Mouse (Mus musculus): ENCODE measurements around the gene Senp3. TPM values are rescaled to one million over a fixed set of nuclear protein-coding genes. Genes with fewer than 3 reads are reported as not detected.
A peak's percentile ranks its signal among the peaks of the same experiment; 100 is the strongest.

The Senp3 gene
- polyA plus RNA-seq, 1 experiment from 2014 or later: 89.8 TPM

DNA sequence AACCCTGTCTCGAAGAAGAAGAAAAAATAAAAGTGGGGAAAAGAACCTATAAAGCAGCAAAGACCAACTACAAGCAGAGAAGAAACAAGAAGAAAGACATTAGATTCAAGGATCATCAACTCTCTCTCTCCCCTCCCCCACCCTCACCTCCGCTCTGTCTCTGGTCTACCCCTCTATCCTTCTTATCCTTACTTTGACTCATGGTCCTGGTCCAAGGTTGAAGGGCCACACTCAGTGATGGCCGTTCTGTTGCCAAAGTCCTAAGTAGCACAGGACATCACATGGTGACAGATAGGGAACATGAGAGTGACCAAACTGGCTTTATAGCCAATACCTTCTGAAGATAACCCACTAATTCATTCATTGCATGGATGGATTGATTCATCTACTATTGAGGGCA is 15.5 kb upstream of the Senp3 start:
- WGBS: 90% methylated on average over 3 of the region's 3 CpGs
- H3K4me3 ChIP-seq (ENCODE audit: low read length): no peak overlapping the region
- no peaks in the 10 kb centered on the region; the same call in 1 of the 2 replicates for H3K27me3 ChIP-seq (replicated peaks; ENCODE audit: control insufficient read depth, insufficient read depth, low read length)
- H3K4me2 ChIP-seq (ENCODE audit: low read length): no peak overlapping the region
- no peaks in the 10 kb centered on the region for H3K36me3 ChIP-seq (ENCODE audit: control insufficient read depth, insufficient read depth, low read length)
- H3K27ac ChIP-seq (ENCODE audit: low read depth, low read length): no peak overlapping the region
- H3K9me3 ChIP-seq (ENCODE audit: control insufficient read depth, low read length): no peaks in the 10 kb centered on the region
- H3K4me1 ChIP-seq (ENCODE audit: control insufficient read depth, insufficient read depth, low read depth, low read length): peaks cover 11% of the 10 kb centered on the region
- H3K9ac ChIP-seq (ENCODE audit: low read depth, low read length): no peak overlapping the region
- ATAC-seq: no peak

DNA sequence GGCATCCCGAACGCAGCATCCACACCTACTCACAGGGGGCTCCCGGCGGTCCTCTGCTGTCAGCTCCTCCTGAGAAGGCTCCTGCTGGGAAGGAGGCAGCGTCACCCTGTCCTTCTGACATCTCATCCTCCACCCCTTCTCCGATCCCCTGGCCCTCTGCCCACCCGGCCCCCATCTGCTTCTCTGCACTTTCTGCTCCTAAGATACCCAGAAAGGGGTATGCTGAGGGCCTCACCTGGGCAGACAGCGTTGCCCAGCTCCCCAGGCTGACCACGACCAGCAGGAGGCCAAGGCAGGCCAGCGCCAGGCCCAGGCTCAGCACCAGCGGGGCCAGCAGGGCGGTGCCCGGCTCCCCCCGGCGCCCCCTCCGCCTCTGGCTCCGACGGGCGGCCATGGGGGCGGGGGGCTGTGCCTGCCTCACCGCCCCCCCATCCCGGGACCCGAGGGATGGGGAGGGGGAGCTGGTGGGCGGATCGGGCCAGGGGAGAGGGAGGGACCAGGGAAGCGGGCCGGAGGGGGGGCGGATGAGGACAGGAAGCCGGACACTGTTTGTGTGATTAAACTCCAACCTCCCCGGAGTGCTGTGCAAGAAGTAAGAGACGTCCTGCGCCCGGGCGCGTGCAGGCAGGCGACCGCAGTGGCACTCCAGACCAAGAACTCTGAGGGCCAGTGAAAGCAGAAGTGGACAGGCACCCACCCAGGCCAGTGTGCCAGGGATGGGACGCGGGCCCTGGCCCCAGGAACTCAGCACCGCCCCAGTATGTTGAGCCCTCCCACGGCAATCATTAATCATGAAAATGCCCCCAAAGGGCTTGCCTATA is 13.7 kb upstream of the Senp3 start, which contains the start of the genes Tnfsf12 and Tnfsfm13:
Gene Tnfsf12 (minus strand): TSS at position 489 of the 821 bp plus-strand sequence.
Gene Tnfsfm13 (minus strand): TSS at position 738 of the 821 bp plus-strand sequence.
- Histone ChIP-seq H3K27ac (ENCODE audit: low read depth, low read length) (no peak within 1 kb of the TSS; the same call in 1 of the 2 replicates), H3K4me2 (ENCODE audit: low read length) (peak within 1 kb of the TSS; percentile 96), H3K27me3 (replicated peaks; ENCODE audit: control insufficient read depth, insufficient read depth, low read length) (no peaks in the 10 kb centered on the region; the same call in 1 of the 2 replicates), H3K4me1 (ENCODE audit: control insufficient read depth, insufficient read depth, low read depth, low read length) (peaks cover 11% of the 10 kb centered on the region), H3K9ac (ENCODE audit: low read depth, low read length) (peak within 1 kb of the TSS; percentile 84), H3K4me3 (ENCODE audit: low read length) (peak within 1 kb of the TSS; percentile 52), H3K36me3 (ENCODE audit: control insufficient read depth, insufficient read depth, low read length) (no peaks in the 10 kb centered on the region), H3K9me3 (ENCODE audit: control insufficient read depth, low read length) (no peaks in the 10 kb centered on the region)
- under 1% methylated on average over 29 of the region's 41 CpGs for WGBS
- peak; percentile 72 for ATAC-seq

- Histone ChIP-seq H3K4me2 (ENCODE audit: low read length) (peak overlapping the region; percentile 96), H3K4me3 (ENCODE audit: low read length) (peak overlapping the region; percentile 52), H3K9me3 (ENCODE audit: control insufficient read depth, low read length) (no peaks in the 10 kb centered on the region), H3K9ac (ENCODE audit: low read depth, low read length) (peak overlapping the region; percentile 84), H3K27me3 (replicated peaks; ENCODE audit: control insufficient read depth, insufficient read depth, low read length) (no peaks in the 10 kb centered on the region; the same call in 1 of the 2 replicates), H3K36me3 (ENCODE audit: control insufficient read depth, insufficient read depth, low read length) (no peaks in the 10 kb centered on the region), H3K27ac (ENCODE audit: low read depth, low read length) (no peak overlapping the region), H3K4me1 (ENCODE audit: control insufficient read depth, insufficient read depth, low read depth, low read length) (peaks cover 11% of the 10 kb centered on the region)
- 14% methylated on average over 6 of the region's 6 CpGs for WGBS
- ATAC-seq: 0 out of 2 replicates have a peak, but pooled peaks have one; percentile 24
Observed at GRCm38 (mm10) chr11:69695046-69695360, 13.1 kb upstream of the Senp3 start.

DNA sequence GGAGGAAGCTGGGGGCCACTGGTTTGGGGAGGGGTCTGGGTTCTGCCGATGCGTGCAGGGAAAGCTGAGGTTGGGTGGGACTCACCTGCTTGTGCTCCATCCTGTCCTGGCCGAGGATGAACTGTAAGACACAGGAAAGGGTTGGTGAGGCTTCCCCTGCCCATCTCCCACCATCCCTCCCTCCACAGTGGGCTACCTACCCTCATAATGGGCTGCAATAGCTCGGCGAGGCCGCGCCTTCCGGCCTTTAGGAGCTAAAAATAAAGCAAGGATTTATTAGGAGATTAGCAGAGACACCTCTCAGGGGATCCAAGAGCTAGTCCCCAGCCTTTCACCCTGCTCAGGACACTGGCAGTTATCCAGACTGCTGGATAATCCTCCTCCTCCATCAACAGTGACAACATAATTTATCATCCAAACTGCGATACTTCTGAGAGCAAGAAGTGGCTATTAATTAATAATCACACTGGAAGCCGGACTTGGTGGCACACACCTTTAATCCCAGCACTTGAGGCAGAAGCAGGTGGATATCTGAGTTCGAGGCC is 11.6 kb upstream of the Senp3 start:
- no peaks in the 10 kb centered on the region for H3K36me3 ChIP-seq (ENCODE audit: control insufficient read depth, insufficient read depth, low read length)
- 58% methylated on average over 11 of the region's 11 CpGs for WGBS
- H3K27me3 ChIP-seq (replicated peaks; ENCODE audit: control insufficient read depth, insufficient read depth, low read length): no peaks in the 10 kb centered on the region; the same call in 1 of the 2 replicates
- peaks cover 11% of the 10 kb centered on the region for H3K4me1 ChIP-seq (ENCODE audit: control insufficient read depth, insufficient read depth, low read depth, low read length)
- H3K27ac ChIP-seq (ENCODE audit: low read depth, low read length): no peak overlapping the region
- no peak overlapping the region for H3K9ac ChIP-seq (ENCODE audit: low read depth, low read length)
- no peak overlapping the region for H3K4me2 ChIP-seq (ENCODE audit: low read length)
- no peak for ATAC-seq
- no peaks in the 10 kb centered on the region for H3K9me3 ChIP-seq (ENCODE audit: control insufficient read depth, low read length)
- no peak overlapping the region for H3K4me3 ChIP-seq (ENCODE audit: low read length)

- WGBS: 86% methylated on average over 6 of the region's 6 CpGs
- no peak for ATAC-seq
Observed at GRCm38 (mm10) chr11:69692863-69693262, 11.0 kb upstream of the Senp3 start.

DNA sequence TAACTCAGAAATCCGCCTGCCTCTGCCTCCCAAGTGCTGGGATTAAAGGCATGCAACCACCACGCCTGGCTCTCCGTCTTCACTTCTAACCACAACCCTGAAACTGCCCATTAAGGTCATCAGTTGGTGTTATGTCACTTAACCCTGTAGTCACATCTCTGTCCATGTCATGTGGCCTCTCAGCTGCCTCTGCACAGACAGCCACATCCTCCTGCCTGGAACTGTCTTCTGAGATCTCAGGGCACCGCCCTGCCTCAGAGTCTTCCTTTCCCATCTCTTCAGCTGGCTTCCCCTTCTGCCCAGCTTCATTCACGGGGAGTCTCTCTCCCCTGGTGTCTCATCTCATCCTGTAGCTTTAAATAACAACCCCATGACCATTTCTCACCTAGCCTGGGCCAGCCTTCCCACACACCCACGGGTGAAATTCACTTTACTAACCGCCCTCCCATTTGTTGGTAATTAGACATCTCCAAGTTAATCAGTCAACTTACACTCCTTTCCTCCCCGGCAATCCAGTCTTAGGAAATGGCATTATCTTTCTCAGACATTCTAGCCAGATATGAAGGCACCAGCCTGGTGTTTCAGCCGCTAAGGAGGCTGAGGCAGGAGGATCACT is 10.4 kb upstream of the Senp3 start:
- no peaks in the 10 kb centered on the region for H3K36me3 ChIP-seq (ENCODE audit: control insufficient read depth, insufficient read depth, low read length)
- H3K9ac ChIP-seq (ENCODE audit: low read depth, low read length): no peak overlapping the region
- H3K4me3 ChIP-seq (ENCODE audit: low read length): no peak overlapping the region
- H3K27me3 ChIP-seq (replicated peaks; ENCODE audit: control insufficient read depth, insufficient read depth, low read length): no peaks in the 10 kb centered on the region; the same call in 1 of the 2 replicates
- no peak overlapping the region for H3K4me2 ChIP-seq (ENCODE audit: low read length)
- 87% methylated on average over 9 of the region's 9 CpGs for WGBS
- no peaks in the 10 kb centered on the region for H3K9me3 ChIP-seq (ENCODE audit: control insufficient read depth, low read length)
- no peak for ATAC-seq
- H3K27ac ChIP-seq (ENCODE audit: low read depth, low read length): no peak overlapping the region
- peaks cover 11% of the 10 kb centered on the region for H3K4me1 ChIP-seq (ENCODE audit: control insufficient read depth, insufficient read depth, low read depth, low read length)

More at GRCm38 (mm10) chr11:69692863-69693262, 11.0 kb upstream of the Senp3 start:
- Histone ChIP-seq H3K4me1 (ENCODE audit: control insufficient read depth, insufficient read depth, low read depth, low read length) (peaks cover 11% of the 10 kb centered on the region), H3K27ac (ENCODE audit: low read depth, low read length) (no peak overlapping the region), H3K4me2 (ENCODE audit: low read length) (no peak overlapping the region), H3K36me3 (ENCODE audit: control insufficient read depth, insufficient read depth, low read length) (no peaks in the 10 kb centered on the region), H3K9me3 (ENCODE audit: control insufficient read depth, low read length) (no peaks in the 10 kb centered on the region), H3K27me3 (replicated peaks; ENCODE audit: control insufficient read depth, insufficient read depth, low read length) (no peaks in the 10 kb centered on the region; the same call in 1 of the 2 replicates), H3K4me3 (ENCODE audit: low read length) (no peak overlapping the region), H3K9ac (ENCODE audit: low read depth, low read length) (no peak overlapping the region)

DNA sequence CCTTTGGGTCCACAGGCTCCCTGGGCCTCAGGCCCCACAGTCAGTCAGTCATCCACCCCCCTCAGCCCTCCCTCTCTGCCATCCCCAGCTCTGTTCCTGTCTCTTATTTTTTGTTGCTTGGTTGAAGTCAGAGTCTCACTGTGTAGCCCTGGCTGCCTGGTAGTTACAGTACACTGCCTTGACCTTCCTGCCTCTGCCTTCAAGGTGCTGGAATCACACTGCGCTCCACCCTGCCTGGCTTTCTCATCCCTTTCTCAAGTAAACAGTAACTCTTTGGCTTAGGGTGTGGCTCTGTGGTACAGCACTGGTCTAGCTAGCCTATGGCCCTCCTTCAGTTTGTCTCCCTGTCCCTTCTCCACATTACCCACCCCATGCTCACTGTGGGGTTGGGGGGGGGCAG is 8.0 kb upstream of the Senp3 start:
- H3K27me3 ChIP-seq (replicated peaks; ENCODE audit: control insufficient read depth, insufficient read depth, low read length): no peaks in the 10 kb centered on the region; the same call in 1 of the 2 replicates
- H3K4me3 ChIP-seq (ENCODE audit: low read length): no peak overlapping the region
- 100% methylated on average over 1 of the region's 1 CpGs for WGBS
- H3K4me2 ChIP-seq (ENCODE audit: low read length): no peak overlapping the region
- no peaks in the 10 kb centered on the region for H3K9me3 ChIP-seq (ENCODE audit: control insufficient read depth, low read length)
- no peak overlapping the region for H3K9ac ChIP-seq (ENCODE audit: low read depth, low read length)
- H3K27ac ChIP-seq (ENCODE audit: low read depth, low read length): no peak overlapping the region
- no peak for ATAC-seq
- H3K4me1 ChIP-seq (ENCODE audit: control insufficient read depth, insufficient read depth, low read depth, low read length): peaks cover 7% of the 10 kb centered on the region; the same call in 1 of the 2 replicates
- H3K36me3 ChIP-seq (ENCODE audit: control insufficient read depth, insufficient read depth, low read length): no peaks in the 10 kb centered on the region

GRCm38 (mm10) chr11:69687061-69687460 is 5.2 kb upstream of the Senp3 start:
- H3K4me2 ChIP-seq (ENCODE audit: low read length): no peak overlapping the region
- H3K4me1 ChIP-seq (ENCODE audit: control insufficient read depth, insufficient read depth, low read depth, low read length): peaks cover 15% of the 10 kb centered on the region
- WGBS: 52% methylated on average over 5 of the region's 5 CpGs
- H3K4me3 ChIP-seq (ENCODE audit: low read length): no peak overlapping the region
- no peaks in the 10 kb centered on the region for H3K36me3 ChIP-seq (ENCODE audit: control insufficient read depth, insufficient read depth, low read length)
- H3K27me3 ChIP-seq (replicated peaks; ENCODE audit: control insufficient read depth, insufficient read depth, low read length): no peaks in the 10 kb centered on the region
- no peak for ATAC-seq
- no peaks in the 10 kb centered on the region for H3K9me3 ChIP-seq (ENCODE audit: control insufficient read depth, low read length)
- no peak overlapping the region for H3K27ac ChIP-seq (ENCODE audit: low read depth, low read length)
- 0 out of 2 replicates have a peak overlapping the region, but pooled peaks have one; percentile 26 for H3K9ac ChIP-seq (ENCODE audit: low read depth, low read length)

DNA sequence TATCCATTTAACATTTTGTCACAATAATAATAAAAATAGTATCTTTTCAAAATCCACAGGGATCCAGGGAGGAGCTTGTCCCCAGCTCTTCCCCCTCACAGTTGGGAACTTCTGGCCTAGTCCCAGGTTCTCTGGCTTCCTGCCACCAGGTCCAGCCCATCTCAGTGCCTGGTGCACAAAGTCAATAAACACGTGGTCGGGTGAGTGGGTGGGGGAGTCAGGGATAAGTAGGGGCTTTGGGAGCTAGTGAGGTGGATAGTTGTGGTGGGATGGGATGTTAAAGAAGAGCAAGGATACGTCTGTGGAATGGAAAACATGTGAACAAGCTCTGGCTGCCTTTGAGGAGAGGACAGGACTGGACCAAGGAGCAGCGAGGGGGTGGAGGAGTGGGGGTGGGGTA is 4.5 kb upstream of the Senp3 start:
- 18% methylated on average over 4 of the region's 4 CpGs for WGBS

More for the DNA sequence above, 4.5 kb upstream of the Senp3 start:
- Histone ChIP-seq H3K4me1 (ENCODE audit: control insufficient read depth, insufficient read depth, low read depth, low read length) (peaks cover 15% of the 10 kb centered on the region), H3K27me3 (replicated peaks; ENCODE audit: control insufficient read depth, insufficient read depth, low read length) (no peaks in the 10 kb centered on the region), H3K9me3 (ENCODE audit: control insufficient read depth, low read length) (no peaks in the 10 kb centered on the region), H3K4me2 (ENCODE audit: low read length) (no peak overlapping the region), H3K36me3 (ENCODE audit: control insufficient read depth, insufficient read depth, low read length) (no peaks in the 10 kb centered on the region), H3K27ac (ENCODE audit: low read depth, low read length) (no peak overlapping the region; the same call in 1 of the 2 replicates), H3K4me3 (ENCODE audit: low read length) (no peak overlapping the region), H3K9ac (ENCODE audit: low read depth, low read length) (no peak overlapping the region)
- ATAC-seq: no peak
